Mouse (Mus musculus): Measurements from ENCODE around the gene Mical3. TPM values are rescaled to one million over a fixed set of nuclear protein-coding genes. Genes with fewer than 3 reads are reported as not detected.
A peak's percentile ranks its signal among the peaks of the same experiment; 100 is the strongest.
"Not testable (repeated sequence)": the region's sequence is repeated elsewhere in the genome, so short reads cannot be mapped to it uniquely, and the experiment has no call there.

Gene Mical3
- total RNA-seq, 2 experiments from 2014 or later, result 127 to 141 TPM

DNA sequence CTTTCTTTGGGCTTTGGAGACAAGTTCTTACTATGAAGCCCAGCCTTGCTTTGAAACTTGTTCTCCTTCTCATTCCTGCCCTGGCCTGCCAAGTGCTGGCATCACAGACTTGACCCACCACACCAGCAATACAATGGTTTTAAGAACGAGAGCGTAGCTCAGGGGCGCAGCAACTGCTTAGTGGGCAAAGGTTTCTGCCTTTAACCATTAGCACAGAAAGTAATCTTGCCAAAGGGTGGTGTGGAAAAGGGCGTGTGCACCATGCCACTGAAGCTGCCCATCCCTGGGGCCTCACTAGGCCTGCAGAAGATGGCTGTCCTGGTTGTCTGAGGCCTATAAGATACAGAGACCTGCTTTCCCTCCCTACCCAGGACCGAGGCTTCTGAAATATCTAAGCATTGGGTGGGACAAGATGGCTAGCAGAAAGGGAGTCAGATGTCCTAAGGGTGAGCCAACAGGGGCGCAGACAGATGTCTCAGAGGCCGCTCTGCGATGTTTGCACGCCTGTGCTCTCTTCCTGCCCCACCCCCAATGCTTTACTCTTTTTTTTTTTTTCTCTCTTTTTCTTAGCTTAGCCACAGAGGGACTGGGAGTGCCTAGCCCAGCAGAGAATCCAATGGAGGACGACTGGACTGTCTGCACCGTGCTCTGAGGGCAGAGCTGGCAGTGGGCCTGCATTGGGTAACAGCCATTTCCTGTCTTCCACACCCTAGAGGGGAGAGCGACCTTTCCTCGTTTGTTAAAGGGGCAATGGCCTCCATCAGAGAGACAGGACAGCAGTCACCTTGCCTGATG lies 219.4 kb downstream of the Mical3 start:
- no peak for DNase-seq (ENCODE audit: extremely low spot score in 1 of 2, low spot score in 2 of 2)
- Histone ChIP-seq H3K27ac (no peak overlapping the region), H3K4me3 (no peak overlapping the region)
- intact Hi-C loops (cut with DNase I), result no loop called here
- no peak for TF ChIP-seq CTCF (IDR thresholded peaks at IDR 0.05)

DNA sequence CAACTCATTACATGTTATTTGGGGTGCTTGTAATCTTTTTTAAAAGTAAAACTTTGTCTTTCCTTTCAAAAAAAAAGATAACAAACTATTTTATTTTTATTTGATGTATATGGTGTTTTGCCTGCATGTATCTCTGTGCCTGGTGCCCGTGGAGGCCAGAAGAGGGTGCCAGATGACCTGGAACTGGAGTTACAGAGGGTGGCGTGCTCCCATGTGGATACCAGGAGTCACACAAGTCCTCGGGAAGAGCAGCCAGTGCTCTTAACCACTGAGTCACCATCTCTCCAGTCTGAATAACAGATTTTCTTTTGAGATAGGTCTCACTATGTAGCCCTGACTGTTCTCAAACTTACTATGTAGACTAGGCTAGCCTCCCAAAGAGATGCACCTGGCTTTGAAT lies 221.3 kb downstream of the Mical3 start:
- no peak overlapping the region for H3K27ac ChIP-seq
- no peak for TF ChIP-seq CTCF (IDR thresholded peaks at IDR 0.05)
- DNase-seq (ENCODE audit: extremely low spot score in 1 of 2, low spot score in 2 of 2), result no peak

GRCm38 (mm10) chr6:120907876-120908597 lies 222.8 kb downstream of the Mical3 start:
- H3K4me3 ChIP-seq; DNase-seq (ENCODE audit: extremely low spot score in 1 of 2, low spot score in 2 of 2); H3K27ac ChIP-seq; intact Hi-C loops (cut with DNase I): not testable (repeated sequence)

More for the DNA sequence above, 221.3 kb downstream of the Mical3 start:
- intact Hi-C loops (cut with DNase I), result no loop called here
- no peak overlapping the region for H3K4me3 ChIP-seq

DNA sequence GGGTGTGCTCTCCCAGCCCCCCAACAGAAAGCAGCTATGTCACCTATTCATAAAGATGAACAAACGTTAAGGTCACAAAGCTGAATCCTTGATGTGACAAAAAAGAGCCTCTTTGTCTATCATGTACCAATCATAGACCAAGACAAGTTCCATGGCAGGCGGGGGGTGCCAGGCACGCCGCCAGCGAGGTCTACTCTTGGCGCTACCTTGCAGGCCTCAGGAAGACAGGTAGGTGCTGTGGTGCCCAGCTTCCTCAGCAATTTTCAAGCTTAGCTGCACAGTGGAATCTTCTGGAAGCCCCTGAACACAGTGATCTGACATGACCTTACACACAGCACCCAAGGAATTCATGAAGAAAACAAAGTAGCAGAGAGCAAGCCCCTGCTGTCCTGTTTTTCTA lies 224.3 kb downstream of the Mical3 start:
- intact Hi-C loops (cut with DNase I), result no loop called here
- H3K4me3 ChIP-seq, result no peak overlapping the region
- no peak for TF ChIP-seq CTCF (IDR thresholded peaks at IDR 0.05)

GRCm38 (mm10) chr6:120905111-120905510 lies 225.7 kb downstream of the Mical3 start:
- Histone ChIP-seq H3K4me3 (no peak overlapping the region), H3K27ac (no peak overlapping the region)
- no peak for DNase-seq (ENCODE audit: extremely low spot score in 1 of 2, low spot score in 2 of 2)
- TF ChIP-seq CTCF (IDR thresholded peaks at IDR 0.05), result no peak
- intact Hi-C loops (cut with DNase I), result no loop called here

More for the DNA sequence above, 224.3 kb downstream of the Mical3 start:
- DNase-seq (ENCODE audit: extremely low spot score in 1 of 2, low spot score in 2 of 2), result no peak
- no peak overlapping the region for H3K27ac ChIP-seq

DNA sequence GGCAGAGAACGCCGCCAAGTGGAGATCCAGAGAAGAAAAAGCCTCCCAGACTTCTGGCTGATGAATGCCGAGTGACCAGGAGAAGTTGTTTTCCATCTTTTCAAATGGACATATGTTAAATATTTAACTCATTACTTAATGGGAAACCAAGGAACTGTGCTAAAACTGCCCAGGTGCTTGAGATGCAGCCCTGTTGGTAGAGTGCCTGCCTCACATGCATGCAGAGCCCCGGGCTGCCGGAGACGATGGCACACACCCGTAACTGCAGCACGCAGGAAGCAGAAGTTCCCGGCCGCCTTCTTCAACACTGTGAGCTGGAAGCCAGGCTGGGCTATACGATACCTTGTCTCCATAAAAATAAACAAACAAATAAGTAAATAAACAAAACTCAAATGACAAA lies 226.8 kb downstream of the Mical3 start:
- no peak for DNase-seq (ENCODE audit: extremely low spot score in 1 of 2, low spot score in 2 of 2)
- no peak for TF ChIP-seq CTCF (IDR thresholded peaks at IDR 0.05)
- intact Hi-C loops (cut with DNase I), result no loop called here
- no peak overlapping the region for H3K4me3 ChIP-seq
- H3K27ac ChIP-seq, result no peak overlapping the region

- H3K4me3 ChIP-seq, result no peak overlapping the region
- no peak for DNase-seq (ENCODE audit: extremely low spot score in 1 of 2, low spot score in 2 of 2)
- H3K27ac ChIP-seq, result no peak overlapping the region
- intact Hi-C loops (cut with DNase I), result no loop called here
- TF ChIP-seq CTCF (IDR thresholded peaks at IDR 0.05), result peak; percentile 45
These were observed 227.3 kb downstream of the Mical3 start for GRCm38 (mm10) chr6:120903450-120903912.

GRCm38 (mm10) chr6:120901776-120902645 lies 228.8 kb downstream of the Mical3 start:
- TF ChIP-seq CTCF (IDR thresholded peaks at IDR 0.05), result no peak
- Histone ChIP-seq H3K27ac (no peak overlapping the region), H3K4me3 (no peak overlapping the region)
- intact Hi-C loops (cut with DNase I), result no loop called here
- no peak for DNase-seq (ENCODE audit: extremely low spot score in 1 of 2, low spot score in 2 of 2)

GRCm38 (mm10) chr6:120898188-120898833 lies 232.5 kb downstream of the Mical3 start:
- Histone ChIP-seq H3K27ac (no peak overlapping the region), H3K4me3 (no peak overlapping the region)
- peak; percentile 86 for TF ChIP-seq CTCF (IDR thresholded peaks at IDR 0.05)
- intact Hi-C loops (cut with DNase I), result loop anchor here (2.0 kb wide), 1 partner anchor 280 kb away; no protein-coding TSS in a partner anchor
- peak in 1 of 2 experiments; percentile 27 for DNase-seq (ENCODE audit: extremely low spot score in 1 of 2, low spot score in 2 of 2)

GRCm38 (mm10) chr6:120894524-120894923 lies 236.3 kb downstream of the Mical3 start:
- no peak overlapping the region for H3K4me3 ChIP-seq
- intact Hi-C loops (cut with DNase I), result no loop called here
- H3K27ac ChIP-seq, result no peak overlapping the region
- TF ChIP-seq CTCF (IDR thresholded peaks at IDR 0.05), result no peak
- no peak for DNase-seq (ENCODE audit: extremely low spot score in 1 of 2, low spot score in 2 of 2)

DNA sequence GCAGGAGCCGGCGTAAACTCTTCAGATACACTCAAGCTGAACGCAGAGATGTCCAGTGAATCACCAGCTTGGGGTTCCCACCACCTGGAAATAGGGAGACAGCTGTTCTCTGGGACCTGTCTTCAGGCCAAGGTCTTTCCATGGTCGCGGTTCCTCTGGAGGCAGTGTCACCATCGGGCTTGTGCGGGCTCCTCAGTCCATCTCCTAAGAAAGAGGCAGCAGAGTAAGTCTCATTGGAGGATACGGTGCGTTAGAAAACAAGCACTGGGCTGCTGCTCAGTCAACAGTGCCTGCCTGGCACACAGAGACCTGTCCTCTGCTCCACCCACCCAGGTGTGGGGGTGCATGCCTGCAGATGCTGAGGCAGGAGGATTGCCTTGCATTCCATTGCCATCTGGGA lies 236.7 kb downstream of the Mical3 start:
- intact Hi-C loops (cut with DNase I), result no loop called here
- TF ChIP-seq CTCF (IDR thresholded peaks at IDR 0.05), result no peak
- no peak overlapping the region for H3K27ac ChIP-seq
- no peak overlapping the region for H3K4me3 ChIP-seq
- DNase-seq (ENCODE audit: extremely low spot score in 1 of 2, low spot score in 2 of 2), result no peak
